Mouse (Mus musculus) olfactory bulb, adult 2 months (tissue): Measurements from ENCODE around the gene Donson. TPM values are rescaled to one million over a fixed set of nuclear protein-coding genes. Genes with fewer than 3 reads are reported as not detected.
A peak's percentile ranks its signal among the peaks of the same experiment; 100 is the strongest.

Experiments used
- H3K27ac ChIP-seq: fragments of 200-500 bp; 2 replicates; pipeline ENCODE4 v1.5.1; 2012; ENCODE audit warnings: low read depth, low read length; ENCODE audit not compliant: insufficient read depth
- H3K4me1 ChIP-seq: fragments of 200-500 bp; 2 replicates; pipeline ENCODE4 v1.6.1; 2012; ENCODE audit warnings: low read length; ENCODE audit not compliant: control insufficient read depth, insufficient read depth
- H3K4me3 ChIP-seq: fragments of 200-500 bp; 2 replicates; pipeline ENCODE4 v1.5.1; 2012; ENCODE audit warnings: mild to moderate bottlenecking, low read depth, low read length, moderate library complexity; ENCODE audit not compliant: insufficient read depth
- CTCF ChIP-seq: fragments of 200-500 bp; IDR thresholded peaks from 2 replicates; pipeline ENCODE4 v1.5.1; 2012; ENCODE audit warnings: low read depth, mild to moderate bottlenecking, low read length, moderate library complexity; ENCODE audit not compliant: insufficient read depth
- POLR2A ChIP-seq: fragments of 200-500 bp; IDR thresholded peaks from 2 replicates; pipeline ENCODE4 v1.6.1; 2012; ENCODE audit warnings: mild to moderate bottlenecking, low read depth, low read length, moderate library complexity; ENCODE audit not compliant: insufficient read depth
- WGBS: fragments of 180-500 bp; shearing (Covaris S2); methylation state at CpG from one replicate; pipeline ENCODE4 v1.1.7; 2018; 5-methylcytosine and 5-hydroxymethylcytosine counted together
- polyA plus RNA-seq: library from polyadenylated mRNA; stranded (reverse); fragments of >200 nt; gene quantifications from 2 replicates; pipeline ENCODE4 v1.2.4, GENCODE M21; 2012; ENCODE audit warnings: low replicate concordance; ENCODE audit not compliant: missing spikeins, insufficient read depth, insufficient read length

The Donson gene
- polyA plus RNA-seq: not detected in 2 replicates

GRCm38 (mm10) chr16:91688619-91689334 is at the start of gene Donson:
TSS of gene Donson (minus strand) at chr16:91688770.
- peak within 1 kb of the TSS; percentile 91 for H3K4me3 ChIP-seq
- peak within 1 kb of the TSS; percentile 66 for H3K27ac ChIP-seq
- WGBS: under 1% methylated on average over 71 of the region's 71 CpGs
- H3K4me1 ChIP-seq: 0 out of 2 replicates have a peak, but pooled peaks cover 4% of the 10 kb centered on the region
- TF ChIP-seq CTCF: no peak
- TF ChIP-seq POLR2A: peak; percentile 90

- Histone ChIP-seq H3K4me3 (no peak overlapping the region), H3K27ac (no peak overlapping the region), H3K4me1 (peaks cover 22% of the 10 kb centered on the region)
- TF ChIP-seq POLR2A: no peak
- TF ChIP-seq CTCF: no peak
- WGBS: 78% methylated on average over 7 of the region's 7 CpGs
These were observed 47.7 kb upstream of the Donson start for GRCm38 (mm10) chr16:91736046-91736816.

GRCm38 (mm10) chr16:91734771-91735170 is 46.2 kb upstream of the Donson start:
- TF ChIP-seq POLR2A: no peak
- no peak for TF ChIP-seq CTCF
- Histone ChIP-seq H3K4me1 (peaks cover 13% of the 10 kb centered on the region), H3K4me3 (no peak overlapping the region), H3K27ac (no peak overlapping the region)
- 67% methylated on average over 5 of the region's 5 CpGs for WGBS

- Histone ChIP-seq H3K27ac (no peak overlapping the region), H3K4me3 (no peak overlapping the region), H3K4me1 (peaks cover 13% of the 10 kb centered on the region)
- TF ChIP-seq POLR2A (no peak), CTCF (no peak)
- WGBS: 72% methylated on average over 2 of the region's 2 CpGs
These were observed 44.2 kb upstream of the Donson start for GRCm38 (mm10) chr16:91732816-91733215.

- Histone ChIP-seq H3K4me3 (peak overlapping the region; percentile 97), H3K27ac (no peak overlapping the region), H3K4me1 (peaks cover 10% of the 10 kb centered on the region)
- 2% methylated on average over 11 of the region's 11 CpGs for WGBS
- no peak for TF ChIP-seq CTCF
- no peak for TF ChIP-seq POLR2A
These were observed 41.9 kb upstream of the Donson start for GRCm38 (mm10) chr16:91730446-91730845.

GRCm38 (mm10) chr16:91729821-91730441 is 41.4 kb upstream of the Donson start:
- Histone ChIP-seq H3K27ac (peak overlapping the region; percentile 66), H3K4me3 (peak overlapping the region; percentile 97), H3K4me1 (peaks cover 10% of the 10 kb centered on the region)
- TF ChIP-seq POLR2A (no peak), CTCF (no peak)
- WGBS: under 1% methylated on average over 44 of the region's 44 CpGs

- peak within 1 kb of the TSS; percentile 89 for H3K27ac ChIP-seq
- peak; percentile 72 for TF ChIP-seq POLR2A
- TF ChIP-seq CTCF: no peak
- peaks cover 7% of the 10 kb centered on the region for H3K4me1 ChIP-seq
- 0% methylated on average over 31 of the region's 33 CpGs for WGBS
- peak within 1 kb of the TSS; percentile 97 for H3K4me3 ChIP-seq
These were observed 40.5 kb upstream of the Donson start, which contains the start of gene Itsn1 for GRCm38 (mm10) chr16:91729066-91729482. TSS of gene Itsn1 (plus strand) at chr16:91729281.

GRCm38 (mm10) chr16:91728123-91729065 is 39.8 kb upstream of the Donson start, which contains the start of gene Cryzl1:
TSS of gene Cryzl1 (minus strand) at chr16:91728975.
- Histone ChIP-seq H3K4me1 (peaks cover 7% of the 10 kb centered on the region), H3K4me3 (peak within 1 kb of the TSS; percentile 97), H3K27ac (peak within 1 kb of the TSS; percentile 89)
- TF ChIP-seq CTCF (no peak), POLR2A (no peak)
- WGBS: under 1% methylated on average over 46 of the region's 46 CpGs
